Mouse (Mus musculus) heart, adult 8-10 months (tissue): ENCODE data around the gene Agmat. TPM values are rescaled to one million over a fixed set of nuclear protein-coding genes. Genes with fewer than 3 reads are reported as not detected.

Experiments
- DNase-seq: peaks from one replicate; pipeline ENCODE4 v3.0.0; 2022; ENCODE audit warnings: low spot score
- total RNA-seq, 4 experiments: library from RNA; stranded (reverse); gene quantifications; 2 replicates each; pipeline ENCODE4 v1.2.4; 2022

Gene Agmat
- total RNA-seq = under 1 TPM in 3 of 4 experiments, not detected in 1; 0.44 to 0.66 (median 0.63) TPM

DNA sequence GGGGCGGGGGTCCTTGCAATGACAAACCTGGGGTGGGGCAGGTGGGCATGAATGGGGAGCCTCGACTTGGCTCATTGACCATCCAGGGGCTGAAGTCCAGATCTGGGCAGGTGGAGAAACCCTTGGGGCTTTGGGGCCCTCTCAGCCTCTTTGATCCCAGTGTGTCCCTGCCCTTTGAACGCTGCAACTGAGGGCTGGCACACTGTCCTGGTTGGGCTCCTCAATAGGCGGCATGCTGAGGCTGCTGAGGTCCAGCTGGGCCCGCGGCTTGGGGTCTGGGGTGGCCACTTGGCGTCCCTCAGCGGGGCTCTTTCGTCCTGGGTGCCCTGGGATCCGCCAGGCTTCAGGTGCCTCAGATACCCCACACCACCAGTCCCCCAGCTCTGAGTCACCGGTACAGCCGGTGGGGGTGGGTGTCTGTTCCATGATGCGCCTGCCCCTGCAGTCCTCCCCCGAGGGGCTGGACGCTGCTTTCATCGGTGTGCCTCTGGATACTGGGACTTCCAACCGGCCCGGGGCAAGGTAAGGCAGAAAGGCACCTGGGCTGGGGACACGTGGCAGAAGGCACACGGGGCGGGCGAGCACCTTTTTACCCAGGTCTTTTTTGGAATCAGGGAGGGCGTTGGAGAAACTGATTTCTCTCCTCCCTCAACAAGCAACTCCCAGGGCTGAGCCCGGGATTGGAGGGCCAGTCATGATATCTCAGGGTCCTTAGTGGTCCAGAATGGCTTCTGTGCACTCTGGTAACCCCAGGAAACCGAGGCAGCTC lies at the start of gene Agmat:
TSS of gene Agmat (plus strand) at position 95 of the 769 bp plus-strand sequence.
- DNase-seq = no peak

DNA sequence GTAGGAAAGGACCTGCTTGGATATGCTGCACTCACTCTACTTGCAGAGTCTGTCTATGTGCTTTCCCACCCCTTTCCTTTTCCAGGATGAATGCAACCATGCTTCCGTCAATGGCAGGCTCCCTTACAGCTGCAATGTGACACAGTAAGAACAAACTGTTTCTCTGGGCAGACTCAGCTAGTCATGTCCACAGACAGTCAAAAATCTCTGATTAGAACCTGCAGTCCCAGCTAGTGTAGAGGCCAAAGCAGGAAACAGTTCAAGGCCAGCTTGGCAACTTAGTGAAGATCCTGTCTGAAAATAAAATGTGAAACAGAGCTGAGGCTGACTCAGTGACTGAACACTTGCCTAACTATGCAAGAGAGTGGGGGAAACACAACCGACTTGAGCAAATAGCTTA lies 41.8 kb upstream of the Agmat start:
- DNase-seq = peak; percentile 54

DNA sequence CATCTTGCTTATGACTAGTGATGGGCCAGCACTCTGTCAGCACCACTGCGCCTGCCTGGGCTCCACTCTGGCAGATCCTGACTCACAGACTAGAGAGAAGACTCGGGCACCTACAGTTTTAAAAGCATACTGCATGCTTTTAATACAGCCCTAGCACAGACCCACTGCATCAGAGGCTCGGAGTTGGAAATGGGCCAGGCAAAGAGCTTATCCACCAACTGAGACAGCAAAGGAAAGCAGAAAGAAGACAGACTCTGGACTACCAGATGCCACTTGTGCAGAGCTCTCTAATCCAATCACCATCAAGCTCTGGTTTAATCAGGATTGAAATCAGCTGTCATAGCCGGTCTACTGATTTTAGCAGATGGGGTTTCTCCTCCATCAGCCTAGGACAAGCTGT lies 41.1 kb upstream of the Agmat start:
- no peak for DNase-seq

DNA sequence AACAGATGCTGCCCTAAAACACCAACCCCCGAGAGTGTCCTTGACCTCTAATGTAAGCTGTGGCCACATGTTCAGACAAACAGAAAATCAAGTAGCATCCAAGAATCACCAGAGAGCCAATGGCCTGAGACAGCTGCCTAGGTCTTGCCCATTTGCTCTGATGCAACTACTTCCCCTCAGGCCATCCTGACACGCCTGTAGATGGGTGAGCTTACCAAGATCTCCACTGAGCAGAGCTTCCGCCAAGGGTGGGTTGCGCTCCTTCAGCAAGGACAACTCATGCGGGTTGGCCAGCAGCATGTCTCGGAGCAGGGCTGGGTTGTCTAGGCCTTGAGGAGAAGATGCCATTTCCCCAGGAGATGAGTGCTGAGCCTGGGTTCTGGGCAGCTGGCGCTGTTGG lies 38.5 kb upstream of the Agmat start:
- no peak for DNase-seq

DNA sequence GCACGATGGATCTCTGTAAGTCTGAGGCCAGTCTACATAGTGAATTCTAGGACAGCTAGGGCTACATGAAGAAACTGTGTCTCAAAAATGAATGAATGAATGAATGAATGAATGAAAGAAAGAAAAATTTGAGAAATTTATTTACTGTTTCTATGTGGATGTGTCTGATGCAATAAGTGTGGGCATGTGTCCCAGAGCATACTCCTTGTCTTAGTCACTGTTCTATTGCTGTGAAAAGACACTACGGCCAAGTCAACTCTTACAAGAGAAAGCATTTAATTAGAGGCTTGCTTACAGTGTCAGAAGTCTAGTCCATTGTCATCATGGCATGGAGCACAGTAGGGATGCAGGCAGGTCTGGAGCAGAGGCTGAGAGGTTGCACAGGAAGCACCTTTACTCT lies 37.5 kb upstream of the Agmat start:
- no peak for DNase-seq

DNA sequence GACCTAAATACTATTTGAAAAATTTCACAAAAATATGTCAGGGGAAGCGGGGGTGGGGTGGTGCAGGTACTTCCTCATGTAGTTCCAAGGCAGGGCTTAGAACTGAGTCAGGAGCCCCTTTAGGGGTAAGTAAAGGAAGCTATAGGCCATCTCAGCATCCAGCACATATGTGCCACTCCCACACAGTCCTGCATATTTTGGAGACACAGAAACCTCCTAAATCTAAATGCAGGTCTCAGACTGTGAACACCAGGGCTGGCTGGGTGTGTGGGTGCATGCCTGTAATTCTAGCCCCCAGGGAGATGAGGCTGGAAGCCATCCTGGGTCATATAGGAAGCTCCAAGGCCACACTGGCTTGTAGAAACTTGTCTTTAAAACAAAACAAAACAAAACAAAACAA lies 35.2 kb upstream of the Agmat start:
- no peak for DNase-seq

DNA sequence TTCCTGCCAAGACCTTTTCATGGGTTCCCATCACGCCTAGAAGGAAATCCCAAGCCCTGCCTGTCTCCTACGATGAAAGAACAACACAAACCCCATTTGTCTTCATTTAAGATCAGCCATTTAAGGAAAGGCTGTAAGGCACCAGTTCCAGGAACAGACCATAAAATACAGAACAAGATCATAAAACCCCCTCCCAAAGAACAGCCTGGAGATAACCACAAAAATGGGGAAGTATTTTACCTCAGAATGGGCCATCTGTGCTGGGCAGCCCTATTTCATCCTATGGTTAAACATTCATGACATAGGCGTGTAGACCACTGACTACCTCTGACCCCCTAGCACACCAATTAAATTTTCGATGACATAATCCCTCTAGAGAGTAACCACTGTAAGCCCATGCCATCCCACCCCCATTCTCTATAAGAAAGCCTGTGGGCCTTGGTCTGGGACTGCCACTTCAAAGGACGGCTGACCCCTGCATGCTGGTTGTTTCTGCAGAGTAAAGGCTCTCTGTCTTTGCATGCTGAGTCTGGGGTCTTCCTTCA lies 32.8 kb upstream of the Agmat start:
- DNase-seq = no peak

- DNase-seq = no peak
Measured at GRCm38 (mm10) chr4:141715027-141715426, 31.4 kb upstream of the Agmat start.

- no peak for DNase-seq
Measured at GRCm38 (mm10) chr4:141717633-141718032, 28.8 kb upstream of the Agmat start.

GRCm38 (mm10) chr4:141719304-141719703 lies 27.2 kb upstream of the Agmat start:
- no peak for DNase-seq

- no peak for DNase-seq
Measured at GRCm38 (mm10) chr4:141720761-141721523, 25.5 kb upstream of the Agmat start.

GRCm38 (mm10) chr4:141721961-141722360 lies 24.5 kb upstream of the Agmat start:
- no peak for DNase-seq

- DNase-seq = peak; percentile 84
Measured at GRCm38 (mm10) chr4:141722731-141723672, 23.5 kb upstream of the Agmat start, which contains the start of gene Ddi2. Gene Ddi2 (minus strand): TSS chr4:141723419.

- no peak for DNase-seq
Measured at GRCm38 (mm10) chr4:141723673-141724068, 22.8 kb upstream of the Agmat start.

- no peak for DNase-seq
Measured at GRCm38 (mm10) chr4:141724594-141724993, 21.9 kb upstream of the Agmat start.

- DNase-seq = no peak
Measured at GRCm38 (mm10) chr4:141725277-141725676, 21.2 kb upstream of the Agmat start.

DNA sequence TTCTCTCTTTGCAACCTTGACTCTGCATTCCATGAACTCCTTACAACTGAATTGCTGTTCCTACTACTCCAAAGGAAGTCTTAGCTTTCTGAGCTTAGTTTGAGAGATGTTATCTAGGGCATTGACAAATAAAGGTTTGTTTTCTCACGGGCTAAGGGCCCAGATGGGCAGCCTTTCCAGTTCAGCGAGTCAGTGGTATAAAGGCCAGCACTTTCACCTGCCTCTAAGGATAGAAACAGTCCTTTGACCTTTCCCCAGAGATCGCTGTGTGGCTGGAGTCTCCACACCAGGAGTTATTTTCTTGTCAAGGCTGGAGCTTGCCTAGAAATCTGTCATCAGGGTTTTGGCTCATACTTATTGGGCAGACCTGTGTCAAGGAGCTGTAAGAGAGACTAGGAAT lies 20.7 kb upstream of the Agmat start:
- no peak for DNase-seq

DNA sequence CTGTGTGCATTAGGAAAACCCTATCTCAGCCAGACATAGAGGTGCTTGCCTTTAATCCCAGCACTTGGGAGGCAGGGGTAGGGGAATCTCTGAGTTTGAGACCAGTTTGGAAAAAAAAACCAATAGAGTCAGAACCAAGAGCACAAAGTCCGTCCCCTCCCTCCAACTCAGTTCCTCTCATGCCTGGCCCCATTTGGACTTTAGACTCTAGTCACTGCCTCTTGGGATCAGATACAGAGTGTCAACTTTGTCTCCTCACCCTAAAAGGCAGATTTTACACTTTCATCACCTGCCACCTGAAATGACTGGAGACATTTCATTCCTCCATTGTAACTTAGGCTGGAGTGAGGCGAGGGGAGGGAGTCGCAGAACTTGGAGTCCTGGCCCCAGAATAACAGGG lies 17.2 kb upstream of the Agmat start:
- DNase-seq = no peak

GRCm38 (mm10) chr4:141730401-141730800 lies 16.1 kb upstream of the Agmat start:
- no peak for DNase-seq

DNA sequence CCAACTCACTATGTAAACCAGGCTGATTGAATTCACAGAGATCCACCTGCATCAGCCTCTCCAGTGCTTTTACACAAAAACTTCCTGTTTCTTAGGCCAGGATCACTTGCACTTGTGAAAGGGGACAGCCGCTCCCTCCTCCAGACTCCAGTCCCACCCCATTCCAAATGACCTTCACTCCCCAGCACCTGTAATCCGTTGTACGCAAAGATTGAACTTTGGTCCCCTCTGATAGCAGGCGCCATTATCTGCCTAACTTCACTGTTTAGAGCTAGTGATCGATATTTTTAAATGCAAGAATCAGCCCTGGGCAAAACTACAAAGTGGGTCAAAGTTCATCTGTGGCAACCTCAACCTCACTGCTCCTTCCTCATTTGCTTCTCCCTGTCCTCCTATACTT lies 14.7 kb upstream of the Agmat start:
- DNase-seq = no peak

DNA sequence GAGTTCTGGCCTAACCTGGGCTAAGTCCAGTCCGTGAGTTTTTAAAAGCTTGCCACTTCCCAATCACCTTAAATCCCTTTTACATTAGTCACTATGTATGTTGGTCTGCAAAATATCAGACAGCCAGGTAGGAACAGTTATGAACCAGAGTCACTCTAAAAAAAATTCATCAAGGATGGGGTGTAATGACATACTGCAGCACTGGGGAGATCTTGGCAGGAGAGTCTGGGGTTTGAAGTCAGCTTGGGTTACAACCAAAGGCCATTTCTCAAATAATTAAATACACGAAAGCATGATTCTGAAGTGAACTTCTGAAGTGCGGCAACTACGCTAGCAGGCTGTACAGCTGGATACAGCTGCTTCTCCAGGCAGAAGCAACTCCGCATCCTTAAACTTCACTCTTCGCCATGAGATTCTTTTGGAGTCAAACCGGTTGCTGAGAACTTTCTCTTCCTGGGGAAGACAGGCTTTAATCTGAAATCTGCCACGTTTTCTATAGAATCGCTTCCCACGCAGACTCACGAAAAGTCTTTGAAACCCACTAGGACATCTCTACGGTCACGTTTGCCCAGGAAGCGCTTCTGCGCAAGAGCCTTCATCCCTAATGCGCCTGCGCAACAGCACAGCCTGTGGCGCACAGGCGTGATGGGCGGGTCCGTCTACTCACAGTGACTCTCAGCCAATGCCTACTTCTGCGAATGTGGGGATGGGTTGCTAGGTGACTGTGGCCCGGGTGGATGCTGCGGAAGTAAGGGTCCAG lies 11.8 kb upstream of the Agmat start:
- peak; percentile 93 for DNase-seq
